Mouse (Mus musculus): Measurements from ENCODE around the gene Arhgap10.

Gene Arhgap10

DNA sequence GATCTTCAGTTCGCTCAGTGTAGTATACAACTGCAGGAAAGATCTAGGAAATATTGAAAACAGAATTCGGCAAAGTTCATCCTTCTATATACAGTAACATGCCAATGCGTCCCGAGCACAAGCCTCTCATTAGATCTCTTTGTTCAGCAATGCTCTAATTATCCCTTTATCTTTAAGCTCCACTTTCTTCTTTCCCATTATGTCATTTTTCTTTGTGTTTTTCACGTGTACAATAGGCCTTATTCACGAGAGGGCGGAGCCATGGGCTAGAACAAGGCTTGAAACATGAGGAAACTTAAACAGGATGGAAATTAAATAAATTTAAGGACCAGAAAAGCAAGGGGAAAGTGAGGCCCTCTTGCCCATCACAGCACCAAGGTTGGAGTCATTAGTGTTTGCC is 289.1 kb downstream of the Arhgap10 start:
- no peak for DNase-seq (ENCODE audit: low spot score in 2 of 2)

DNA sequence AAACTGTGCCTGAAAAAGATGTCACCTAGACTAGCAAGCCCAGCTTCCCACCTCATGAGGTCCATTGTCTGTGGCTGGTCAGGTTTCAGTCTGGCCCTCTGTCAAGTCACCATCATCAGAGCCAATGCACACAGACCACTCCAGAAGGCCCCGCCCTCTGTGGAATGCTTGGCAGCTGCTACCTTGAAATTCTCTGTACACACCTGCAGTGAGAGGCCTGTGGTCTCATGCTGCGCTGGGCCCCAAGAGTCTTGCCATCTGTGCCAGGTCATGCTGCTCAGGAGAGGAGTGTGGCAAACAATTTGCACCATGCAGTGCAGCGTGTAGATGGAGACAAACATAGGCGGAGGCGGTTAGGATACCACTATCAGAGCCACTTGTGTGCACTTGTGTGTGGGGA is 290.0 kb downstream of the Arhgap10 start:
- no peak for DNase-seq (ENCODE audit: low spot score in 2 of 2)

DNA sequence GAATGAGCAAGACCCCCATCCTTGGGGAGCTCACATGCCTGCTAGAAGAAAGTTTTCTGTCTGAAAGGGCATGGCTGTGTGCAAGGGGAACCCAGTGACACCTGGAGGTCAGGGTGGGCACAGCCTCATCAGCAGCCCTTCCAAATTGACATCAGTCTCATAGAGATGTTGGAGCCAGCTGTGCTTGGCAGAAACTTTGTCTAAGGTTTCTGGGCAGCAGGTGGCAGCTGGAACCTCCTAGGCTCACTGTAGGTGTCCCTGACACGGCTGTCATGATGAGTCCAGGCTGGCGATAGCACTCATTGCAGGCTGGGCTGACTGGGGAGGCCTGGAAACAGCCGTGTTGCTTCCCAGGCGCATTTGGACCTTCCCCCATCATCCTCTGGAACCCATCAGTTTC is 294.6 kb downstream of the Arhgap10 start:
- DNase-seq (ENCODE audit: low spot score in 2 of 2) = no peak

DNA sequence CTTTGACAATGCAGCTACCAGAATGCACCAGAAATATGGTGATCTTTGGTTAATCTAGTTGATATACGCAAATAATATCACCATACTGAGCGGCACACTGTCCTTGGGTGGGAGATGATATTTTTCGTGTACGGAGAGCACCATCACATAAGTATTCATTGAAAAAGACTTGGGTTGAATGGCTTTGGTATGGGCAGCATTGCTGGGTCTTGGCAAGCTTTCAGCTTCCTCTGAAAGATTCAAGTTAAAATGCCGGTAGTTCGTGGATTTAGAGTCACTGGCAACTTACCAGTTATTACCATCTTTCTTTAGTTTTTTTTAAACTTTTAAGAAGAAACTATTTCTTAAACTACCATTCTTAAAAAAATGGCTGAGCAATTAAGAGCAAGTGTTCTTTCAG is 302.6 kb downstream of the Arhgap10 start:
- DNase-seq (ENCODE audit: low spot score in 2 of 2) = no peak

DNA sequence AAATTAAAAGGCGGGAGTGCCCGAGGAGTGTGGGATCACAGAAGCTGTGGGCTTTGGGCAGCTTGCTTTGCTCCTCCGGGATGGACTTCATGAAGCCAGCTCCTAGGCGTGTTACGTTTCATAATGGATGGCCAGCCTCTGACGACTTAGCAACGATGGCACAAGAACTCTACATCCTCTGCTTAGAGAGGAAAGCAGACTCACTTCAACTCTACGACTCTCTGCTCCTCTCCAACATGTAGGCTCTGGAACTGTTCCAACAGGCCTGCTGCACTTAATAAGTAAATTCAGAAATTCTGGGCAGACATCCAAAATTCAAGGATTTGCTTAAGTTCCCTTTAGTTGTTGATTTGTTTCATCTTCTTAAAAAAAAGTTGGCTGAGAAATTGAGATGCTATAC is 303.1 kb downstream of the Arhgap10 start:
- DNase-seq (ENCODE audit: low spot score in 2 of 2) = no peak

DNA sequence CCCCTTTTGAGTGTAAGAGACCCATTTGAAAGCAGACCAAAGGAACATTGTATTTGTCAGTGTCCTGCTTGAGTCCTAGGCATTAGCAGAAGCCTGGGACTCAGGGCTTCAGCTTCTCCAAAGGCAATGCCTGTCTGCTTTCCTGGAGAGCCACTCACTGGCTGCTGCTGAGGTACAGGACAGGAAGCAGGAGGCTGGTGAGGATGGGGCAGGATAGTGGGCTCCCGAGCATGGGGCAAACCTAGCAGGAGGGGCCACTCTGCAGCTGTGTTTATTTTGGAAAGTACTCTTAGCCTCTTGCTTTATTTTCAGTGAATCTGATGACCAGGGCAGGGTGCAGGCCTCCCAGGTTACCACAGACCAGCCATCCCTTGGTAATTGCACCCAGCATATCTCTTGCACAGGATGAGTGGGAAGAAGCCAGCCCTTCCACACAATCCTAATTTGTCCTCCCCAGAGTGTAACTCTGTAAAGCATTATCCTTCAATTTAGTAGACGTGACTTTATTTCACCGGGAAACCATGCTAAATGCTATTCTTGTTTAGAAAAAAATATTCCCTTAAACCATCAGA is 303.8 kb downstream of the Arhgap10 start:
- DNase-seq (ENCODE audit: low spot score in 2 of 2) = no peak

DNA sequence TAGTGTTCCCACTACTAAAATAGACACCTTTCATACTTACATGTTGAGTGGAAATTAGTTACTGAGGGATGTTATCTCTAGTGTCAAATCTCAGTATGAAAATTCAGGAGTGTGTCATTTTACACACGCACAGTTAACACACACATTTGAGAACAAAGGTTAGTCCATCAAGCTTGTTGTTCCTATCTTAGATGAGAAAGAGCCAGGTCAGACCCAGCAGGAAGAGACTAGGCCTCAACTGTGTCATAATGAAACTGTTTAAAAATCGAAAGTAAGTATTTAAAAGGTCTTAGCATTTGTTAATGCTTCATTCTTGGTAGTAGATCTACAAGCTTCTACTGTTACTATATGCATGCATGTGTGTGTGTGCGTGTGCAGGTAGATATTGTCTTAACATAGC is 308.5 kb downstream of the Arhgap10 start:
- DNase-seq (ENCODE audit: low spot score in 2 of 2) = no peak
